Mouse (Mus musculus) E14TG2a.4 (cell line): ENCODE results near the gene Taf1b.

Experiments used
- CTCF ChIP-seq: conservative IDR thresholded peaks from 2 replicates; pipeline ENCODE4 v1.5.1; 2014; ENCODE audit warnings: low read length
- NANOG ChIP-seq: IDR thresholded peaks from 2 replicates; pipeline ENCODE4 v1.6.1; 2014; ENCODE audit warnings: borderline replicate concordance, low read length, mixed read lengths
- POU5F1 ChIP-seq: IDR thresholded peaks from 2 replicates; pipeline ENCODE4 v1.6.1; 2014; ENCODE audit warnings: low read length, borderline replicate concordance

DNA sequence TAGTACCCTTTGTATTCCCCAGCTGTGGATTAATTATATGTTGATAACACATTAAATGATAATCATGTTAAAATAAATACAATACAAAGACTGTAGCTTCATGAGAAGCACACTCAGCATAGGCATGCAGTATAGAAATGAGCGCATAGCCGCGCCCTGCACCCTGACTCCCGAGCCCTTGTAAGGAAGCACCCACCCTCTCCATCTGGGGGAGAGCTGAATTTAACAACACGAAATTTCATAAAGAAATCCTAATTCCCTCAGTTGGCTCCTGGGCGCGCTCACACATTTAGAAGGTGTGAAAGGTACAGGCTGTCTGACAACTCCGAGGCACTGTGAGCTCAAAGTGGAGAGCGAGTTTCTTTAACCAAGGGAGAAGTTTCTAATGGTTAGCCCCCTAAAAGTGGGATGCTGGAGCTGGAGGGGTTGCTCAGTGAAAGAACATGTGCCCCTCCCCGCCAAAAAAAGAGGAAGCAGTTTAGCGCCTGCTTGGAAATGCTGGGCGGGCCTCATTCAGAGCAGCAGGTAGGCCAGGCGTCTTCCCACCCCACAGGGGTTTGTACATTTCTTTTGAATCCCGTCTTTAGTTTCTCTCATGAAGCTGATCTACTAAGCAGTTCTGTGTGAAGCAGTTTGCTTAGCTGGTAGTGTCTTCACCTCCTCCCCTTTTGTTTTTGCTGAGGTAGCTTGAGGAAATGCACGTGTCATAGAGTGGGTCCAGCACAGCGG is 43.4 kb downstream of the Taf1b start:
- TF ChIP-seq CTCF (no peak), NANOG (no peak), POU5F1 (no peak)
